Mouse (Mus musculus) liver, adult 2 months (tissue): Measurements from ENCODE around the gene Recql5. TPM values are rescaled to one million over a fixed set of nuclear protein-coding genes. Genes with fewer than 3 reads are reported as not detected.
A peak's percentile ranks its signal among the peaks of the same experiment; 100 is the strongest.

Experiments used
- DNase-seq: peaks from one replicate; pipeline ENCODE4 v3.0.0-alpha.2; 2011; ENCODE audit warnings: low read depth, low spot score; ENCODE audit errors: extremely low read depth
- H3K27ac ChIP-seq: fragments of 200-500 bp; replicated peaks from 2 replicates; pipeline ENCODE4 v1.5.1; 2012; ENCODE audit warnings: low read depth, mild to moderate bottlenecking, control low read depth, inconsistent platforms, low read length; ENCODE audit not compliant: insufficient read depth
- H3K27me3 ChIP-seq: fragments of 200-500 bp; 2 replicates; pipeline ENCODE4 v1.6.1; 2012; ENCODE audit warnings: mild to moderate bottlenecking, moderate library complexity, low read length, inconsistent platforms; ENCODE audit not compliant: control insufficient read depth, insufficient read depth
- H3K36me3 ChIP-seq: fragments of 200-500 bp; 2 replicates; pipeline ENCODE4 v1.6.1; 2012; ENCODE audit warnings: low read length, inconsistent platforms; ENCODE audit not compliant: control insufficient read depth, insufficient read depth
- H3K4me1 ChIP-seq: fragments of 200-500 bp; 2 replicates; pipeline ENCODE4 v1.6.1; 2011; ENCODE audit warnings: low read length; ENCODE audit not compliant: control insufficient read depth, insufficient read depth
- H3K4me3 ChIP-seq: fragments of 200-500 bp; 2 replicates; pipeline ENCODE4 v1.5.1; 2011; ENCODE audit warnings: low read depth, mild to moderate bottlenecking, control low read depth, low read length, moderate library complexity; ENCODE audit not compliant: insufficient read depth
- H3K79me2 ChIP-seq: fragments of 200-500 bp; 2 replicates; pipeline ENCODE4 v1.6.1; 2012; ENCODE audit warnings: inconsistent platforms, mild to moderate bottlenecking, low read length, moderate library complexity; ENCODE audit not compliant: control insufficient read depth, insufficient read depth
- H3K9ac ChIP-seq: fragments of 200-500 bp; 2 replicates; pipeline ENCODE4 v1.6.1; 2012; ENCODE audit warnings: low read depth, mild to moderate bottlenecking, control low read depth, inconsistent platforms, low read length
- CTCF ChIP-seq: fragments of 200-500 bp; IDR thresholded peaks from 2 replicates; pipeline ENCODE4 v1.5.1; 2011; ENCODE audit warnings: low read depth, low read length, control low read depth
- POLR2A ChIP-seq: fragments of 200-500 bp; IDR thresholded peaks from 2 replicates; pipeline ENCODE4 v1.6.1; 2011; ENCODE audit warnings: low read length, control low read depth; ENCODE audit not compliant: insufficient read depth; ENCODE audit errors: extremely low read depth
- WGBS: fragments of 180-500 bp; shearing (Covaris S2); methylation state at CpG from one replicate; pipeline ENCODE4 v1.1.7; 2018; 5-methylcytosine and 5-hydroxymethylcytosine counted together
- polyA plus RNA-seq: library from polyadenylated mRNA; depleted of rRNA; stranded (reverse); fragments of >200 nt; gene quantifications from 2 replicates; pipeline ENCODE4 v1.2.3, GENCODE M21; 2012; rRNA removed
- total RNA-seq: library from RNA; depleted of rRNA; stranded (reverse); fragments of >200 nt; gene quantifications from 2 replicates; pipeline ENCODE4 v1.2.3, GENCODE M21; 2014; rRNA removed

The Recql5 gene
- total and polyA plus RNA-seq, 2 experiments: 8.2 to 12.3 TPM

GRCm38 (mm10) chr11:115843891-115844239 lies 89.4 kb downstream of the Recql5 start:
- H3K27ac ChIP-seq: peak overlapping the region; percentile 32; the same call in 1 of the 2 replicates
- TF ChIP-seq CTCF (no peak), POLR2A (no peak)
- H3K4me1 ChIP-seq: peaks cover 17% of the 10 kb centered on the region
- no peaks in the 10 kb centered on the region for H3K27me3 ChIP-seq
- no peak overlapping the region for H3K4me3 ChIP-seq
- H3K9ac ChIP-seq: no peak overlapping the region
- WGBS: 39% methylated on average over 5 of the region's 5 CpGs
- peak; percentile 81 for DNase-seq
- H3K79me2 ChIP-seq: no peaks in the 10 kb centered on the region; the same call in 1 of the 2 replicates
- peaks cover 10% of the 10 kb centered on the region; the same call in 1 of the 2 replicates for H3K36me3 ChIP-seq

DNA sequence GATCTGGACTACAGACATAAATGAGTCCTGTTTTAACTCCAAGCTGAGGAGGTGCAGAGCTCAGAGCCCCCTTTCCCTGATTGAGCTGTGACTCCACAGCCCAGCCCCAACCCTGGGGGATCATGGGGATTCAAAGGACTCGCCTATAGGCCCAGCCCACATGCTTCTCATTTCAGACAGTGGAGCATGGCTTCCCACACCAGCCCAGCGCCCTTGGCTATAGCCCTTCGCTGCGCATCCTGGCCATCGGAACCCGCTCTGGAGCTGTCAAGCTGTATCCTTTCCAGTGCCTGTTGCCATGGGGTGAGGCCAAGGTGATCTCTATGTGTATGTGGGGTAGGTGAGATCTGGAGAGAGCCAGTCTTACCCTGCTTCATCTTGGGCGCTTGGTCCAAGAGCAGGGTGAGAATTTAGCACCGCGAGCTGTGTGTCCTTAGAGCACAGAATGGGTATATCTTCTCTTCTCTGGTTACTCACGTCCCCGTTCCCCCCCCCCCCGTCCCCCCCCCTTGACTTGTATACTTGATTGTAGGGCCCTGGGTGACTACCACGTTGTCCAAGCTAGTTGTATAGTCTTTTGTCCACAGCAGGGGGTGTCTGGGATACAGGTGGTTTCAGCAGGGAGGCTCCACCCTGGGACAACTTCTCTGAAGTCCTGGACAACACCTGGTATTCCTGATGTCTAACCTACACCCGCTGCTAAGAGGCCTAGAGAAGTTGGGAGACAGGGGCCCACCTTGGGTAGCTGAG lies 90.0 kb downstream of the Recql5 start:
- Histone ChIP-seq H3K4me3 (no peak overlapping the region), H3K9ac (no peak overlapping the region), H3K36me3 (peaks cover 10% of the 10 kb centered on the region; the same call in 1 of the 2 replicates), H3K27me3 (no peaks in the 10 kb centered on the region), H3K27ac (peak overlapping the region; percentile 32; the same call in 1 of the 2 replicates), H3K79me2 (peaks cover 5% of the 10 kb centered on the region; the same call in 1 of the 2 replicates), H3K4me1 (peaks cover 23% of the 10 kb centered on the region)
- no peak for DNase-seq
- 77% methylated on average over 12 of the region's 14 CpGs for whole genome bisulfite sequencing
- TF ChIP-seq POLR2A: no peak
- no peak for TF ChIP-seq CTCF

Other genes with a start within 250 kb of the Recql5 start
- 14.7 and 17.3 TPM in 2 replicates for gene Grb2, start 224.9 kb downstream of the Recql5 start, total RNA-seq
- 27.7 and 28.4 TPM in 2 replicates for gene Grb2, start 224.9 kb downstream of the Recql5 start, polyA plus RNA-seq
- 11.0 and 15.0 TPM in 2 replicates for gene Tmem94, start 168.0 kb downstream of the Recql5 start, total RNA-seq
- 41.1 and 41.9 TPM in 2 replicates for gene Tmem94, start 168.0 kb downstream of the Recql5 start, polyA plus RNA-seq
- gene Caskin2, start 119.8 kb downstream of the Recql5 start, total RNA-seq: 2.9 and 3.8 TPM in 2 replicates
- gene Caskin2, start 119.8 kb downstream of the Recql5 start, polyA plus RNA-seq: 8.9 and 9.7 TPM in 2 replicates
- 4.0 and 5.8 TPM in 2 replicates for gene Tsen54, start 118.8 kb downstream of the Recql5 start, total RNA-seq
- 11.2 and 15.6 TPM in 2 replicates for gene Tsen54, start 118.8 kb downstream of the Recql5 start, polyA plus RNA-seq
- 15.8 and 17.2 TPM in 2 replicates for gene Llgl2, start 109.4 kb downstream of the Recql5 start, total RNA-seq
- 46.8 and 52.7 TPM in 2 replicates for gene Llgl2, start 109.4 kb downstream of the Recql5 start, polyA plus RNA-seq
- gene Myo15b, start 75.1 kb downstream of the Recql5 start, total RNA-seq: 0.07 and 0.28 TPM in 2 replicates
- gene Myo15b, start 75.1 kb downstream of the Recql5 start, polyA plus RNA-seq: 0.51 and 0.56 TPM in 2 replicates
- gene Smim5, start 33.5 kb downstream of the Recql5 start, total RNA-seq: 0.13 TPM in 1 of 2 replicates, not detected in the other
- gene Smim5, start 33.5 kb downstream of the Recql5 start, polyA plus RNA-seq: 0.14 and 0.38 TPM in 2 replicates
- gene Smim6, start 21.5 kb downstream of the Recql5 start, total RNA-seq: 0.54 and 0.55 TPM in 2 replicates
- 0.38 and 0.71 TPM in 2 replicates for gene Smim6, start 21.5 kb downstream of the Recql5 start, polyA plus RNA-seq
- gene Sap30bp, start 195 bp downstream of the Recql5 start, total RNA-seq: 12.8 and 16.0 TPM in 2 replicates
- 11.2 and 12.7 TPM in 2 replicates for gene Sap30bp, start 195 bp downstream of the Recql5 start, polyA plus RNA-seq
- 0.34 and 0.65 TPM in 2 replicates for gene Itgb4, start 41.2 kb upstream of the Recql5 start, total RNA-seq
- 0.18 and 0.25 TPM in 2 replicates for gene Itgb4, start 41.2 kb upstream of the Recql5 start, polyA plus RNA-seq
- 49.5 and 53.0 TPM in 2 replicates for gene Galk1, start 79.2 kb upstream of the Recql5 start, total RNA-seq
- gene Galk1, start 79.2 kb upstream of the Recql5 start, polyA plus RNA-seq: 74.7 and 79.6 TPM in 2 replicates
- gene H3f3b, start 94.5 kb upstream of the Recql5 start, total RNA-seq: 116 and 163 TPM in 2 replicates
- 56.2 and 59.9 TPM in 2 replicates for gene H3f3b, start 94.5 kb upstream of the Recql5 start, polyA plus RNA-seq
- 4.3 and 5.2 TPM in 2 replicates for gene Unk, start 96.8 kb upstream of the Recql5 start, total RNA-seq
- gene Unk, start 96.8 kb upstream of the Recql5 start, polyA plus RNA-seq: 8.9 and 13.8 TPM in 2 replicates
- gene Unc13d, start 144.5 kb upstream of the Recql5 start, total RNA-seq: 0.37 and 0.87 TPM in 2 replicates
- 0.54 and 1.4 TPM in 2 replicates for gene Unc13d, start 144.5 kb upstream of the Recql5 start, polyA plus RNA-seq
- 14.8 and 24.8 TPM in 2 replicates for gene Wbp2, start 153.5 kb upstream of the Recql5 start, total RNA-seq
- gene Wbp2, start 153.5 kb upstream of the Recql5 start, polyA plus RNA-seq: 166 and 179 TPM in 2 replicates
- 2.9 and 6.6 TPM in 2 replicates for gene Trim47, start 193.7 kb upstream of the Recql5 start, total RNA-seq
- 4.2 and 4.6 TPM in 2 replicates for gene Trim47, start 193.7 kb upstream of the Recql5 start, polyA plus RNA-seq
- gene Trim65, start 197.7 kb upstream of the Recql5 start, total RNA-seq: 3.9 and 5.8 TPM in 2 replicates
- 7.7 and 8.3 TPM in 2 replicates for gene Trim65, start 197.7 kb upstream of the Recql5 start, polyA plus RNA-seq
- gene Mrpl38, start 205.4 kb upstream of the Recql5 start, total RNA-seq: 26.4 and 40.2 TPM in 2 replicates
- 63.7 and 77.7 TPM in 2 replicates for gene Mrpl38, start 205.4 kb upstream of the Recql5 start, polyA plus RNA-seq
- gene Fbf1, start 234.7 kb upstream of the Recql5 start, total RNA-seq: 5.6 and 9.0 TPM in 2 replicates
- gene Fbf1, start 234.7 kb upstream of the Recql5 start, polyA plus RNA-seq: 3.6 and 4.5 TPM in 2 replicates